Mouse (Mus musculus): ENCODE measurements around the gene Rars.
A peak's percentile ranks its signal among the peaks of the same experiment; 100 is the strongest.
"Not testable (repeated sequence)": the region's sequence is repeated elsewhere in the genome, so short reads cannot be mapped to it uniquely, and the experiment has no call there.

Rars gene

GRCm38 (mm10) chr11:35834022-35834760 is at the start of gene Rars:
Rars (minus strand) TSS chr11:35834506.
- DNase-seq, result peak; percentile 96

GRCm38 (mm10) chr11:35882777-35883176 is 48.5 kb upstream of the Rars start:
- DNase-seq, result no peak

GRCm38 (mm10) chr11:35878559-35878897 is 44.2 kb upstream of the Rars start:
- no peak for DNase-seq

- DNase-seq, result no peak
Observed at GRCm38 (mm10) chr11:35877651-35878558, 43.6 kb upstream of the Rars start.

- DNase-seq, result no peak
Observed at GRCm38 (mm10) chr11:35873624-35874244, 39.4 kb upstream of the Rars start.

- DNase-seq, result no peak
Observed at GRCm38 (mm10) chr11:35870961-35871360, 36.7 kb upstream of the Rars start.

GRCm38 (mm10) chr11:35866140-35866539 is 31.8 kb upstream of the Rars start:
- DNase-seq, result no peak

- DNase-seq, result peak; percentile 93
Observed at GRCm38 (mm10) chr11:35864981-35865604, 30.8 kb upstream of the Rars start.

GRCm38 (mm10) chr11:35863653-35864052 is 29.3 kb upstream of the Rars start:
- no peak for DNase-seq

GRCm38 (mm10) chr11:35857395-35858067 is 23.2 kb upstream of the Rars start:
- DNase-seq, result no peak

GRCm38 (mm10) chr11:35856359-35857040 is 22.2 kb upstream of the Rars start:
- peak; percentile 75 for DNase-seq

- no peak for DNase-seq
Observed at GRCm38 (mm10) chr11:35855567-35855966, 21.3 kb upstream of the Rars start.

- DNase-seq, result no peak
Observed at GRCm38 (mm10) chr11:35854941-35855340, 20.6 kb upstream of the Rars start.

- no peak for DNase-seq
Observed at GRCm38 (mm10) chr11:35853651-35854050, 19.3 kb upstream of the Rars start.

- DNase-seq, result peak; percentile 66
Observed at GRCm38 (mm10) chr11:35852731-35853130, 18.4 kb upstream of the Rars start.

GRCm38 (mm10) chr11:35844299-35844698 is 10.0 kb upstream of the Rars start:
- no peak for DNase-seq

GRCm38 (mm10) chr11:35842560-35842959 is 8.3 kb upstream of the Rars start:
- DNase-seq, result not testable (repeated sequence)

GRCm38 (mm10) chr11:35841738-35842325 is 7.5 kb upstream of the Rars start:
- DNase-seq, result no peak

GRCm38 (mm10) chr11:35840806-35841205 is 6.5 kb upstream of the Rars start:
- DNase-seq, result not testable (repeated sequence)

- DNase-seq, result no peak
Observed at GRCm38 (mm10) chr11:35840282-35840681, 6.0 kb upstream of the Rars start.

Measured in embryo, embryonic 11 days (tissue).